Mouse (Mus musculus): Measurements from ENCODE around the gene Olfr132.
"Not testable (repeated sequence)": the region's sequence is repeated elsewhere in the genome, so short reads cannot be mapped to it uniquely, and the experiment has no call there.

The Olfr132 gene

GRCm38 (mm10) chr17:38134426-38134825 is at the start of gene Olfr132:
Gene Olfr132 (minus strand): TSS chr17:38134526.
- DNase-seq: no peak

- DNase-seq: no peak
Measured at GRCm38 (mm10) chr17:38171088-38171487, 36.8 kb upstream of the Olfr132 start, which contains the start of gene Olfr134. Gene Olfr134 (plus strand): TSS chr17:38171388.

GRCm38 (mm10) chr17:38144981-38145380 is 10.7 kb upstream of the Olfr132 start, which contains the start of gene Olfr133:
Gene Olfr133 (plus strand): TSS chr17:38145281.
- no peak for DNase-seq

- not testable (repeated sequence) for DNase-seq
Measured at GRCm38 (mm10) chr17:38125371-38125770, 9.0 kb downstream of the Olfr132 start.

GRCm38 (mm10) chr17:38124199-38124598 is 10.1 kb downstream of the Olfr132 start:
- not testable (repeated sequence) for DNase-seq

- no peak for DNase-seq
Measured at GRCm38 (mm10) chr17:38088593-38088992, 45.7 kb downstream of the Olfr132 start, which contains the start of gene Olfr131. Gene Olfr131 (minus strand): TSS chr17:38088693.

- no peak for DNase-seq
Measured at GRCm38 (mm10) chr17:38082364-38082763, 52.0 kb downstream of the Olfr132 start.
